Mouse (Mus musculus) bone marrow, adult 2 months (tissue): Measurements from ENCODE around the gene Rsph14. TPM values are rescaled to one million over a fixed set of nuclear protein-coding genes. Genes with fewer than 3 reads are reported as not detected.

Experiments used
- H3K27ac ChIP-seq: fragments of 200-500 bp; 2 replicates; pipeline ENCODE4 v1.5.1; 2012; ENCODE audit warnings: low read depth, mild to moderate bottlenecking, control low read depth, inconsistent platforms, low read length; ENCODE audit not compliant: control insufficient read depth, poor library complexity, insufficient read depth
- H3K4me1 ChIP-seq: fragments of 200-500 bp; 2 replicates; pipeline ENCODE4 v1.6.1; 2011; ENCODE audit warnings: low read length; ENCODE audit not compliant: control insufficient read depth, insufficient read depth
- H3K4me3 ChIP-seq: fragments of 200-500 bp; replicated peaks from 2 replicates; pipeline ENCODE3; 2011; ENCODE audit warnings: mild to moderate bottlenecking, low read depth, low read length, control low read depth; ENCODE audit not compliant: control insufficient read depth
- CTCF ChIP-seq: fragments of 200-500 bp; IDR thresholded peaks from 2 replicates; pipeline ENCODE4 v1.5.1; 2011; ENCODE audit warnings: low read length, control low read depth; ENCODE audit not compliant: control insufficient read depth, insufficient read depth
- POLR2A ChIP-seq: fragments of 200-500 bp; IDR thresholded peaks from 2 replicates; pipeline ENCODE4 v1.6.1; 2011; ENCODE audit warnings: low read depth, mild to moderate bottlenecking, control low read depth, low read length, borderline replicate concordance; ENCODE audit not compliant: control insufficient read depth
- WGBS: fragments of 180-500 bp; shearing (Covaris S2); methylation state at CpG from one replicate; pipeline ENCODE4 v1.1.7; 2018; 5-methylcytosine and 5-hydroxymethylcytosine counted together
- polyA plus RNA-seq: library from polyadenylated mRNA; stranded (reverse); fragments of >200 nt; gene quantifications from 2 replicates; pipeline ENCODE4 v1.2.4, GENCODE M21; 2011; ENCODE audit warnings: low replicate concordance; ENCODE audit not compliant: missing spikeins, insufficient read depth, insufficient read length

The Rsph14 gene
- polyA plus RNA-seq, 1 experiment, result not detected

GRCm38 (mm10) chr10:74920853-74921567 lies 111.4 kb downstream of the Rsph14 start:
- H3K27ac ChIP-seq, result no peak overlapping the region
- H3K4me1 ChIP-seq, result peaks cover 1% of the 10 kb centered on the region; the same call in 1 of the 2 replicates
- 28% methylated on average over 17 of the region's 17 CpGs for WGBS
- TF ChIP-seq POLR2A (no peak), CTCF (peak; percentile 81)
- H3K4me3 ChIP-seq, result no peak overlapping the region

DNA sequence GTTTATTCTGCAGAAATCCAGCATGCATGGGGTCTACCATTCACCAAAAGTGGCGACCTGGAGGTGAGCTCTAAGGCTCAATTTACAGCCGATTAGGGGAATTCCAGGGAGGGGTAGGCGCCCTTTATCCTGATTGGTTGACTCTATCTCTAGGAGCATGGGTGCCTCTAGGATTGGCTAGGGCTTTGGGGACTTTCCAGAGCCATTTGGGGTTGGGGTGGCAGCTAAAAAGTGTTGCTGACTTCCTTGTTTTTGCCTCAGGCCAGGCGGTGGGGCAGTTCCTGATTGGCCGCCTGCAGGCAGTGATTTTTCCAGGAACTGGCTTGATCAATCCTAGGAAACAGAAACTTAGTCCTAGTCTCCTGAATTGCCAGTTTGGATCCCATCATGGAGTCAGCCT lies 113.1 kb downstream of the Rsph14 start:
- TF ChIP-seq CTCF (no peak), POLR2A (no peak)
- WGBS, result 47% methylated on average over 5 of the region's 5 CpGs
- Histone ChIP-seq H3K4me1 (no peaks in the 10 kb centered on the region), H3K27ac (no peak overlapping the region), H3K4me3 (no peak overlapping the region)

GRCm38 (mm10) chr10:74908431-74908830 lies 124.0 kb downstream of the Rsph14 start:
- Histone ChIP-seq H3K4me1 (no peaks in the 10 kb centered on the region), H3K27ac (no peak overlapping the region), H3K4me3 (no peak overlapping the region)
- WGBS, result 66% methylated on average over 2 of the region's 2 CpGs
- TF ChIP-seq CTCF (no peak), POLR2A (no peak)

Other genes with a start within 250 kb of the Rsph14 start
- 11.6 and 20.9 TPM in 2 replicates for gene Gnaz, start 65.4 kb downstream of the Rsph14 start, polyA plus RNA-seq
- gene Rab36, start 4.5 kb upstream of the Rsph14 start, polyA plus RNA-seq, result 4.7 and 9.9 TPM in 2 replicates
- gene Bcr, start 28.0 kb upstream of the Rsph14 start, polyA plus RNA-seq, result 10.9 and 26.6 TPM in 2 replicates
- gene Specc1l, start 179.5 kb upstream of the Rsph14 start, polyA plus RNA-seq, result 6.8 and 10.4 TPM in 2 replicates